Mouse (Mus musculus) retina, postnatal 1 day (tissue): Measurements from ENCODE around the gene Parm1.

Source experiments
- DNase-seq: peaks from one replicate; pipeline ENCODE4 v3.0.0-alpha.2; 2012

The Parm1 gene

DNA sequence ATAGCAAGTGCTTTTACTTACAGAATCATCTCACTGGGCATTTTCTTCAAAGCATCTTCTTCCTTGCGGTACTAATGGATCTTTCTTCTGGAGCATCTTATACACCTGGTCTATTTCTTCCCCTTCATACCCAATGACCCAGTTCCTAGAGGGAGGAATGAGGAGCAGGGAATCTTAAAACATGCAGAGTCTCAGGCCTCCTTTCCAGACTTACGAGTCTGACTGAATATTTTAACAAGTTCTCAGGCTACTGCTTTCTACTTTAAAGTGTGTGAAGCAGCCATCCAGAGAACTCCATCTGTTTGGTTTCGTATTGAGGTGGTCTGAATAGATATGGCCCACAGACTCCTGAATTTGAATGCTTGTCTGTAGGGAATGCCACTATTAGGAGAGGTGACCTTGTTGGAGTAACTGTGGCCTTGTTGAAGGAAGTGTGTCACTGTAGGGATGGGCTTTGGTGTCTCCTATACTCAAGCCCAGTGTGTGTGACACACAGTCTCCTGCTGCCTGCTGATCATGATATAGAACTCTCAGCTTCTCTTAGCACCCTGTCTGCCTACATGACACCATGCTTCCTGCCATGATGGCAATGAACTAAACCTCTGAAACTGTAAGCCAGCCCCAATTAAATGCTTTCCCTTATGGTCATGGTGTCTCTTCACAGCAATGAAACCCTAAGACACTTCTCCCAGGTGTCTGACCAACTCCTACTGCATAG, 137.1 kb downstream of the Parm1 start:
- no peak for DNase-seq

- no peak for DNase-seq
Observed at GRCm38 (mm10) chr5:91655263-91655662, 137.8 kb downstream of the Parm1 start.

GRCm38 (mm10) chr5:91662715-91663114, 145.3 kb downstream of the Parm1 start:
- DNase-seq = no peak

DNA sequence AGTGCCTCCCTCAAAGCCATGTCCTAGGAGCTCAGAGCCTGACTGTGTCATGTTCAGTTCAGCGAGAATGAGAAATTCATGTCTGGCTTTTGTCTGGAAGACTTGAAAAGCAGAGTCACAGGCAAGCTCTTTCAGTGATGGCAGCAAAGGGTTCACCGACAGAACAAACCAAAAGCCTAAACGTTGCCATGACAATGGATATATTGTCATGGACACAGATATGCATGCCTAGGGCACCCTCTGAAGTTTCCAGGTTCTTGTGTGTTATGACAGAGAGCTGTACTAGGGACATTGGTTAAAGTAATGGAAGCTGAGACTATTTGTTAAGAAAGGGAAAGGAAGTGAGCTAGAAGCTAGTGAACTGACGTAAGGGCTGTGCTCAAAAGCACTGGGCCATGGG, 149.7 kb downstream of the Parm1 start:
- no peak for DNase-seq

DNA sequence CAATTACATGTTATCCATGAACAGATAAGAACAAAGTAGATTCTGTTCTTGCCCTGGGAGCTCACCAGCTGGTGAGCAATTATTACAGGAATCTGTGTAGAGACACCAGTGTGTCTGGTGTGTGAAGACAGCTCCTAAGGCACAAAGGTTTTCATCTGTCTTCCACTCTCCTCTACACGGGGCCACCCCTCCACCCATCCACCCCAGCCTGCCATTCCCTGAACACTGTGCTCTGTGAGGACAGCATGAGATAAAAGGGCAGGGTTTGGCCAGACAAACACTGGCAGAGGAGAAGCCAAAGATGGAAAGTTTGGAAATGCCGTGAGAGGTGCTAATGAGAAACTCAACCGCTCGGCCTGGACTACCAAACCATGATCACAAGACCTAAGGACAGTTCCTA, 151.8 kb downstream of the Parm1 start:
- DNase-seq = peak; percentile 65
